Mouse (Mus musculus) ES-E14 (cell line): ENCODE results near the gene Slc4a3. TPM values are rescaled to one million over a fixed set of nuclear protein-coding genes. Genes with fewer than 3 reads are reported as not detected.

Source experiments
- DNase-seq: peaks from one replicate; pipeline ENCODE4 v3.0.0-alpha.2; 2013; ENCODE audit warnings: low read depth, low spot score
- H3K27ac ChIP-seq: 2 replicates; pipeline ENCODE4 v1.5.1; 2012; ENCODE audit warnings: low read depth, mild to moderate bottlenecking, low read length, moderate library complexity, mixed read lengths; ENCODE audit not compliant: poor library complexity, insufficient read depth, severe bottlenecking
- H3K36me3 ChIP-seq: 2 replicates; pipeline ENCODE4 v1.6.1; 2012; ENCODE audit warnings: mild to moderate bottlenecking, low read length, moderate library complexity, mixed read lengths; ENCODE audit not compliant: control insufficient read depth, poor library complexity, insufficient read depth, severe bottlenecking
- H3K4me1 ChIP-seq, 2 experiments: fragments of 150-350 bp in 1 of 2; sonication (generic) in 1 of 2; 2 replicates each; pipeline ENCODE4 v1.6.1; 2012; ENCODE audit warnings: low read length in 2 of 2, mild to moderate bottlenecking in 1 of 2, mixed read lengths in 1 of 2; ENCODE audit not compliant: control insufficient read depth in 2 of 2, insufficient read depth in 2 of 2, poor library complexity in 1 of 2
- H3K4me3 ChIP-seq, 2 experiments: fragments of 150-350 bp in 1 of 2; sonication (generic) in 1 of 2; 2 replicates each; pipeline ENCODE4 v1.5.1; 2012; ENCODE audit warnings: low read length in 2 of 2, low read depth in 1 of 2, mild to moderate bottlenecking in 1 of 2, mixed read lengths in 1 of 2; ENCODE audit not compliant: insufficient read depth in 1 of 2, poor library complexity in 1 of 2, severe bottlenecking in 1 of 2
- H3K9ac ChIP-seq: 2 replicates; pipeline ENCODE4 v1.6.1; 2012; ENCODE audit warnings: low read depth, mild to moderate bottlenecking, low read length, mixed read lengths; ENCODE audit not compliant: poor library complexity, insufficient read depth, severe bottlenecking
- H3K9me3 ChIP-seq: fragments of 150-350 bp; sonication (generic); 2 replicates; pipeline ENCODE4 v1.6.1; 2012; ENCODE audit warnings: low read depth, mild to moderate bottlenecking, low read length; ENCODE audit not compliant: control insufficient read depth, insufficient read depth
- CHD2 ChIP-seq: IDR thresholded peaks from 2 replicates; pipeline ENCODE4 v1.6.1; 2014; ENCODE audit warnings: mild to moderate bottlenecking, low read depth, low read length, inconsistent platforms
- HCFC1 ChIP-seq: IDR thresholded peaks from 2 replicates; pipeline ENCODE4 v1.6.1; 2012; ENCODE audit warnings: low read length, inconsistent platforms, borderline replicate concordance; ENCODE audit not compliant: insufficient read depth
- MAFK ChIP-seq: IDR thresholded peaks from 2 replicates; pipeline ENCODE4 v1.6.1; 2014; ENCODE audit warnings: mild to moderate bottlenecking, low read depth, low read length, inconsistent platforms; ENCODE audit not compliant: insufficient read depth
- ZC3H11A ChIP-seq: IDR thresholded peaks from 2 replicates; pipeline ENCODE4 v1.6.1; 2012; ENCODE audit warnings: low read depth, mild to moderate bottlenecking, inconsistent platforms, low read length, borderline replicate concordance
- ZNF384 ChIP-seq: IDR thresholded peaks from 2 replicates; pipeline ENCODE4 v1.6.1; 2012; ENCODE audit warnings: low read depth, low read length, inconsistent platforms
- in situ Hi-C, 2 experiments: fragments of 600-800 bp; cut with MboI; formaldehyde crosslinking; loops; one replicate each; pipeline ENCODE4 v1.15.1; 2025; ENCODE audit warnings: low sequenced_read_pairs in 2 of 2, inconsistent platforms in 1 of 2; ENCODE audit not compliant: unreplicated experiment in 2 of 2
- total RNA-seq: library from RNA; depleted of rRNA; stranded (reverse); fragments of 300-350 nt; gene quantifications from 2 replicates; pipeline ENCODE4 v1.2.3, GENCODE M21; 2012

Gene Slc4a3
- total RNA-seq, 1 experiment: 7.9 TPM

DNA sequence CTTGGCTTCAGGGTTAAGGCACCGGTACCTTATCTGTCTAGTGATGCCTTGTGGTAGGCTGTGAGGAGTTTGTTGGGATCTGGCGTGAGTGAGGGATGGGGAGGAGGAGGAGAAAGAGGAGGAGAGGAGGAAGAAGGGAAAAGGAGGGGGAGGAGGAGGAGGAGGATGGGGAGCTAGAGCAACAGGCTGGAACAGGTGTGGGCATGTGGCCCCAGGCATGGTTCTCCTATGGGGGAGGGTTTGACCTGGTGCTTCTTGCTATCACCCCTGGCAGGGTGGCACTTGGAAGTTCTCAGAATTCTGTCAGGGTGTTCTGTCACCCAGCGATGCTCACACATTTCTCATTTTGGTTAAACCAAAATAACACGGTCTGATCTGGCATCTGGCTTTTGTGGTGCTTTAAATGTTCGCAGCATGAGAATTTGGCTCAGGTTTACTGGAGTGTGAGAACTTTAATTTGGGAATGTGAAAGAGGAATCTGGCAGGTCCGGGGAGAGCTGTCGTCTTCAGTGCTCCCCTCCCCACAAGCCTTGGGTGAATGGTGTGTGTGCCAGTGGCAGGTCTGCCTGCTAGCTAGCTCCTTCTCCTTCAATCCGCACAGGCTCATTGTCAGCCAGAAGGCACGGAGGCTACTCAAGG lies 10.2 kb downstream of the Slc4a3 start:
- DNase-seq: no peak
- Histone ChIP-seq H3K27ac (no peak overlapping the region), H3K36me3 (no peaks in the 10 kb centered on the region), H3K9ac (peak overlapping the region; percentile 1; the same call in 1 of the 2 replicates), H3K9me3 (no peaks in the 10 kb centered on the region), H3K4me3 (peak overlapping the region; percentile 18 to 33; a peak in 2 of 4 replicates), H3K4me1 (peaks cover 1 to 18% of the 10 kb centered on the region in 2 experiments; a peak in 1 of 4 replicates)
- in situ Hi-C loops: no loop called here
- TF ChIP-seq MAFK (no peak), ZNF384 (no peak), ZC3H11A (no peak), HCFC1 (no peak), CHD2 (no peak)

DNA sequence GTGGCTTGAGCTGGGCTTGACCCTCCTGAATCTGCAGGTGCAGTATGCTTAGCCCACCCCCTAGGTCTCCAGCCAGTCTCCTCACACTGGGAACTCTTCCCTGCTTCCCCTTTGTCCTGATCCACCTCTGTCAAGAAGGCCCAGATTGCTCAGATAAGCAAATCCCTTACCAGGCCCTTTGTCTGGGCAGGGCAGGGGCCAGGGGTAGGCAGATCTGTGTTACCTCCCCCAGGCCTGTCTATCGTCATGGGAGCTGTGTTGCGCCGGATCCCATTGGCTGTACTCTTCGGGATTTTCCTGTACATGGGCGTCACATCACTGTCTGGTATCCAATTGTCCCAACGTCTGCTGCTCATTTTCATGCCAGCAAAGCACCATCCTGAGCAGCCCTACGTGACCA lies 11.0 kb downstream of the Slc4a3 start:
- peak overlapping the region; percentile 33 to 43; a peak in 2 of 4 replicates for H3K4me3 ChIP-seq
- H3K9me3 ChIP-seq: no peaks in the 10 kb centered on the region
- H3K4me1 ChIP-seq: peaks cover 1 to 18% of the 10 kb centered on the region in 2 experiments; a peak in 1 of 4 replicates
- TF ChIP-seq ZC3H11A (no peak), HCFC1 (no peak), MAFK (no peak), CHD2 (no peak), ZNF384 (no peak)
- no peak for DNase-seq
- peak overlapping the region; percentile 1; the same call in 1 of the 2 replicates for H3K9ac ChIP-seq
- in situ Hi-C loops: no loop called here
- H3K27ac ChIP-seq: no peak overlapping the region
- no peaks in the 10 kb centered on the region for H3K36me3 ChIP-seq

DNA sequence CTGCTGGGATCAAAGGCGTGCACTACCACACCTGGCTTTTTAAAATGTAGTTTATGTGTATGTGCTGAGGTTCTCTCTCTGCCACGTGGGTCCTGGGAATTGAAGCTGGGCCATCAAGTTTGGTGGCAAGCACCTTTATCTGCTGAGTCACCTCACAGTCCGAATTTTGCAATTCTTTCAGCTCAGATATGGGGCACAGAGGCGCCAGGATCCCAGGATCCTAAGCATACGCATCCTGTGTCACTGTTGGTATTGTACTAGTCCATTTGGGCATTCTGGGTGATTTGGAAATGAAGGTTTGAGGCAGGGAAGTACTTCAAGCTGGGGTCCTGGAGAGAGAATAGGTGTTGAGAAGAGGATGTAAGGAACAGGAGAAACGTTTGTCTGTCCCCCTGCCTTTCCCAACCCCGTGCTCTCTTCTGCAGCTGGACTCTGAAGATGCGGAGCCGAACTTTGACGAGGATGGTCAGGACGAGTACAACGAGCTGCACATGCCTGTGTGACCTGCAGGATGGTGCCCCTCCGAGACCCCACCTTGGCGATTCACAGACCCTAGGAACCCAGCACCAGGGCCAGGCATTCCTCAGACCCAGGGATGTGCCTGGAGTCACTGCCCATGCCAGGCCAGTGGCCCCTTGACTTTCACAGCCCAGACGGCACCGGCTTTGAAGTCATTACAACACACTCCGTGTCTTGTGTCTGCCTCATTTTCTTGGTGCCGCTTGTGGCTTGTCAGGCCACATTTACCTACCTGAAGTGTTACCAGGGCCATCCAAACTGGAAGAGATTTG lies 12.5 kb downstream of the Slc4a3 start:
- Histone ChIP-seq H3K4me3 (no peak overlapping the region), H3K9me3 (no peaks in the 10 kb centered on the region), H3K27ac (no peak overlapping the region), H3K36me3 (no peaks in the 10 kb centered on the region), H3K9ac (no peak overlapping the region), H3K4me1 (peaks cover 1 to 18% of the 10 kb centered on the region in 2 experiments; a peak in 1 of 4 replicates)
- DNase-seq: no peak
- in situ Hi-C loops: no loop called here
- TF ChIP-seq ZC3H11A (no peak), MAFK (no peak), HCFC1 (no peak), ZNF384 (no peak)

DNA sequence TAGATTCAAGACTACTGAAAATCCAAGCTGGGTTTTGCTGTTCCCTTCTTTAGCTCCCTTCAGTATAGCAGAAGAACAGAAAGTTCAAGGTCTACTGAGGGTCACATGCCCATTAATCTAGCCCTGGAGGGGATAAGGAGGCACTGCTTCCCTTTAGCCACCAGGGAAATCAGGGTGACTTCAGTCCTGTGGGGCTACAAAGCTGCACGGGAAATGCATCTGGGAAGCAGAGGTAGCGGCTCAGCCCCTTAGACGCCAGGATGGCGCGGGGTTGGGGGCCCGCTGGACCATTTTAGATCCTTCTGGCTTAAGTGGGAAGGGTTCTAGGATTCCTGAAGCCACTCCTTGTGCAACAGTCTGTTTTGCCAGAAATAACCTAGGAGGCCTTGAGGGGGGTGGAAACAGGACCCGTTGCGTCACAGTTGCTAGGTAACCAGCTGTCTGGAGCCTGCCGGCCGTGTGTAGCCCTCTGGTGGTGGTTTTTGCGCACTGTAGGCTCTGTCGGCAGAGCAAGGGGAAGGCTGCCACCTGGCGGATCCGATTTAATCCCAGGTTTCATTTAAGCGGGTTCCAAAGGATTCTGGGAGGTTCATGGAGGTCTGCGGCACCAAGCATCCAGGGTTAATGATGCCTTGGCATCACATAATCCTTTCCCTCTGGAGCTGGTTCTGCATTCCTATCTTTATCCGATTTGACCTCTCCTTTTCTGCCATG lies 13.3 kb downstream of the Slc4a3 start:
- no peaks in the 10 kb centered on the region for H3K36me3 ChIP-seq
- H3K4me3 ChIP-seq: peak overlapping the region in 1 of 2 experiments; percentile 40; a peak in 2 of 4 replicates
- no peak overlapping the region for H3K27ac ChIP-seq
- H3K9me3 ChIP-seq: no peaks in the 10 kb centered on the region
- DNase-seq: peak; percentile 93
- H3K4me1 ChIP-seq: peaks cover 1 to 18% of the 10 kb centered on the region in 2 experiments; a peak in 1 of 4 replicates
- peak overlapping the region; percentile 39; the same call in 1 of the 2 replicates for H3K9ac ChIP-seq
- in situ Hi-C loops: no loop called here
- TF ChIP-seq HCFC1 (peak; percentile 70), CHD2 (no peak), ZNF384 (peak; percentile 47; the same call in 1 of the 2 replicates), ZC3H11A (peak; percentile 94), MAFK (no peak)
